Mouse (Mus musculus) ES-Bruce4 (cell line): ENCODE measurements around the gene Ruvbl2.

ENCODE experiments used
- CTCF ChIP-seq: IDR thresholded peaks from one replicate; pipeline ENCODE4 v1.8.1; 2011; ENCODE audit warnings: low read depth, low read length
- EP300 ChIP-seq: IDR thresholded peaks from 2 replicates; pipeline ENCODE4 v1.6.1; 2011; ENCODE audit warnings: low read depth, low read length; ENCODE audit not compliant: insufficient read depth
- POLR2A ChIP-seq: IDR thresholded peaks from one replicate; pipeline ENCODE4 v1.8.1; 2011; ENCODE audit warnings: low read length; ENCODE audit not compliant: insufficient read depth

GRCm38 (mm10) chr7:45460377-45460776 is 22.5 kb upstream of the Ruvbl2 start:
- no peak for TF ChIP-seq CTCF
- TF ChIP-seq EP300: no peak
- TF ChIP-seq POLR2A: no peak
